Mouse (Mus musculus) lung, postnatal 0 days (tissue): Measurements from ENCODE around the gene Zfp831. TPM values are rescaled to one million over a fixed set of nuclear protein-coding genes. Genes with fewer than 3 reads are reported as not detected.

ENCODE experiments used
- ATAC-seq: fragments of 200-750 bp; cut with Nextera tagmentation; 2 replicates; pipeline ENCODE4 v1.8.0; 2017; ENCODE audit warnings: moderate library complexity
- DNase-seq: peaks from one replicate; pipeline ENCODE4 v3.0.0-alpha.2; 2016; ENCODE audit warnings: low spot score
- H3K27ac ChIP-seq: fragments of 300-500 bp; sonication (generic); 2 replicates; pipeline ENCODE4 v1.5.1; 2014; ENCODE audit warnings: antibody characterized with exemption, mild to moderate bottlenecking, low read length, mixed read lengths
- H3K27me3 ChIP-seq: fragments of 300-500 bp; sonication (generic); replicated peaks from 2 replicates; pipeline ENCODE4 v1.6.1; 2014; ENCODE audit warnings: low read length, mixed read lengths; ENCODE audit not compliant: insufficient read depth
- H3K36me3 ChIP-seq: fragments of 300-500 bp; sonication (generic); 2 replicates; pipeline ENCODE4 v1.6.1; 2014; ENCODE audit warnings: low read length, mixed read lengths; ENCODE audit not compliant: insufficient read depth
- H3K4me1 ChIP-seq: fragments of 300-500 bp; sonication (generic); 2 replicates; pipeline ENCODE4 v1.6.1; 2014; ENCODE audit warnings: antibody characterized with exemption, low read depth, low read length, mixed read lengths; ENCODE audit not compliant: insufficient read depth
- H3K4me2 ChIP-seq: fragments of 300-500 bp; sonication (generic); replicated peaks from 2 replicates; pipeline ENCODE4 v1.6.1; 2014; ENCODE audit warnings: low read depth, mild to moderate bottlenecking, low read length, moderate library complexity, mixed read lengths
- H3K4me3 ChIP-seq: fragments of 300-500 bp; sonication (generic); 2 replicates; pipeline ENCODE4 v1.5.1; 2014; ENCODE audit warnings: low read depth, low read length
- H3K9ac ChIP-seq: fragments of 300-500 bp; sonication (generic); replicated peaks from 2 replicates; pipeline ENCODE4 v1.6.1; 2014; ENCODE audit warnings: low read depth, mild to moderate bottlenecking
- H3K9me3 ChIP-seq: fragments of 300-500 bp; sonication (generic); 2 replicates; pipeline ENCODE4 v1.6.1; 2016; ENCODE audit warnings: low read length, mixed read lengths
- CTCF ChIP-seq: IDR thresholded peaks from 2 replicates; pipeline ENCODE4 v1.5.1; 2016; ENCODE audit warnings: antibody characterized with exemption, mild to moderate bottlenecking
- EP300 ChIP-seq: IDR thresholded peaks from 2 replicates; pipeline ENCODE4 v1.6.1; 2016; ENCODE audit warnings: antibody characterized with exemption, mild to moderate bottlenecking, control low read depth
- WGBS: fragments of 180-500 bp; shearing (Covaris S2); extraction: QIAGEN DNeasy Blood & Tissue Kit; methylation state at CpG from one replicate; pipeline ENCODE4 v1.1.7; 2014; 5-methylcytosine and 5-hydroxymethylcytosine counted together
- polyA plus RNA-seq: library from polyadenylated mRNA; unstranded; fragments of >200 nt; fragmentation: Nextera tagmentation; extraction: Ambion mirVana; gene quantifications from 2 replicates; pipeline ENCODE4 v1.2.1, GENCODE M21; 2015

Gene Zfp831
- polyA plus RNA-seq, 1 experiment from 2014 or later = not detected

DNA sequence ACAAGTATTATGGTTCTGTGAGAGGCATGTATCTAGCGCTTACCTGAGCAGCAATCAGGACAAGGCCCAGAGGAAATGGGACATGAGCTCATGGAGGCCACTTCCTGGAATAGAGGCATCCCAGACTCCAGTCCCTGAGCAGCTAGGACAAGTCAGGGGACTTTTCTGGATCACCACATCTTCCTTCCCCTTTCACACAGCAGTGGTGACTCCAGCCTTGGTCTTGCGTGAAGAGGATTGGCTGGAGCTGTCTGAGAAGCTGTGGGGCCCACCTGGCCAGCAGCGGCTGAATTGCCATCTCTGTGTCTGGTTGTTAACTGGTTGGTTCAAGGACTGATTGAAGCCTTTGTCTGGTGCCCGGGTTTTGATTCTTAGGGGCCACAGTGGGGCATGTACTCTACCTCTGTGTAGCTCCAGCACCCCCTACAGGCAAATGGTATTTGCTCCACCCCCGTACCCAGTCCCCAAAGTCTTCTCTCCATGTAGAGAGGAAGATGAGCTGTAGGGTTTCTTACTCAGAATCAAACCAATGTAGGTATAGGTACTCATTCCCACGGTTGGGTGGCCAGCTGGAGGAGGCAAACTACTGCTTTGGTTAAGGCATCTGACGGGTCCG, 15.0 kb downstream of the Zfp831 start:
- Histone ChIP-seq H3K9me3 (no peaks in the 10 kb centered on the region), H3K27me3 (no peaks in the 10 kb centered on the region), H3K27ac (no peak overlapping the region), H3K36me3 (no peaks in the 10 kb centered on the region), H3K4me2 (no peak overlapping the region), H3K9ac (no peak overlapping the region), H3K4me1 (peaks cover 3% of the 10 kb centered on the region; the same call in 1 of the 2 replicates), H3K4me3 (no peak overlapping the region)
- WGBS = 74% methylated on average over 8 of the region's 8 CpGs
- DNase-seq (peak; percentile 27), ATAC-seq (no peak)
- TF ChIP-seq CTCF (peak; percentile 52), EP300 (no peak)

DNA sequence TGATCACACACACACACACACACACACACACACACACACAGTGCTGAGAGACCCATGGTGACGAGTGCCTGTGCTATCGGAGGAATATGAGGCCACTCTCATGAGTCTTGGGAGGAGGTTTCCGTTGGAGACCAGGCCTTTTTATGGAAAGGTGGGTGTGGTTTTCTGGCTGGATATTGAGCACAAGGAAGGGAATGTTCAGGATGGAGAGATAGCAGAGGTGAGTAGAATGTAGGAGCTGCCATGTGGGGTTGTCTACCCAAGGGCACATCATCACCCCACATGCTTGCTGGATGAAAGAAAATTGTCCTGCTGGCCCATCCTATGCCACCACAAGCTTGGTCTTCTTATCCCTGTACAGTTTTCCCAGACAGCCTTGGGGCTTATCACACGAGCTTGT, 16.5 kb downstream of the Zfp831 start:
- WGBS = 71% methylated on average over 4 of the region's 4 CpGs
- ATAC-seq = no peak

DNA sequence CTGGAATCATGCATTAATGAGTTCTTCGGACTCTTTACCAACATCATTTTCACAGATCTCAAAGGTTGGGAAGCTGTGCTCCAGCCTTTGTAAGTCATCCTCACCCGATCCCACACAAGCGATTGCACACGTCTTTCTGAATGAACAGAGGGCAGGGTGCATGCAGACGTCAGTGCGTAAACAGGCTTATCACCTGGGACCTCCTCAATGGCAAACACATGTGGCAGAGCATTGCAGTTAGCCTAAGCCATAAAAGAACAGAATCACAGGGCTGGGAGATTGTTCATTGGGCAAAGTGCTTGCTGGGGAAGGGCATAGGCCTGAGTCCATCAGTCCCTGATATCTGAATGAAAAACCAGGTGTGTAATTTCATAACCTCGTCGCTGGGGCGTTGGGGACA, 17.0 kb downstream of the Zfp831 start:
- no peak overlapping the region for H3K27ac ChIP-seq
- H3K4me1 ChIP-seq = no peaks in the 10 kb centered on the region
- DNase-seq = no peak
- 70% methylated on average over 9 of the region's 9 CpGs for WGBS
- no peak overlapping the region for H3K9ac ChIP-seq
- no peak overlapping the region for H3K4me3 ChIP-seq
- ATAC-seq = no peak
- TF ChIP-seq CTCF (no peak), EP300 (no peak)
- no peaks in the 10 kb centered on the region for H3K9me3 ChIP-seq
- no peaks in the 10 kb centered on the region for H3K36me3 ChIP-seq
- H3K27me3 ChIP-seq = no peaks in the 10 kb centered on the region
- H3K4me2 ChIP-seq = no peak overlapping the region

More for the DNA sequence above, 16.5 kb downstream of the Zfp831 start:
- no peak overlapping the region for H3K9ac ChIP-seq
- H3K4me2 ChIP-seq = no peak overlapping the region
- H3K4me3 ChIP-seq = no peak overlapping the region
- TF ChIP-seq CTCF (no peak), EP300 (no peak)
- no peaks in the 10 kb centered on the region for H3K36me3 ChIP-seq
- H3K4me1 ChIP-seq = no peaks in the 10 kb centered on the region
- no peaks in the 10 kb centered on the region for H3K27me3 ChIP-seq
- DNase-seq = no peak
- no peaks in the 10 kb centered on the region for H3K9me3 ChIP-seq
- H3K27ac ChIP-seq = no peak overlapping the region

DNA sequence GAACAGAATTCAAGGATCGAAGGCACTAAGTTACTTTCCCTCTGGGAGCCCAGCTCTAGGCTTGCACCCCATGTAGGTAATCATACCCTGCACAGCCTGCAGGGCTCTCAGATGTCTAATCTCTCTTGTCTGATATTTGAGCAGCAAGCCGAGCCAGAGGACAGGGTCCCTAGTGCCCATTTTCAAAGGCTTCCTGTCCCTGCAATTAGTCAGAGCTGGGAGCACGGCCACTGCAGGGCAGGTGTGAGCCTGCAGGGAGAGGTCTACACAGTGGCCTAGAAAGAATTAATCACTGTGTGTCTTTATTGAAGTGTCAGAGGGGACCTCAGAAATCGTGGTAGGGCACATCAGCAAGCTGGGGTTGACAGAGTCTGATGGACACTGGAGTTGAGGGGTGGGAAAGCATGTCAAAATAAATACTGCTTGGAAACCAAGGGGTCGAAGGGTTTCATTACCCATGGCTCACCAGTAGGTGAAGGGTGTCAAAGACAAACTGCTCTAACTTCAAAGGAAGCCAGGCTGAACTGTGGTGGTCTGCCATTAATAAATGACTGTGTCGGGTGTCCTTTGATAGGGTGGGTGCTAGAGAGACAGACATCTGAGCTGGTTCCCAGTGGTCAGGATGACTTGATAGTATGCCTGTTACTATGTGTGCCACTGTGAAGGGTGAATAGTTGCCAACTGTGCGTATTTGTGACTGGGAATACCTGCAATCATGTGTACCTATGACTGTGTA, 18.3 kb downstream of the Zfp831 start:
- DNase-seq = no peak
- Histone ChIP-seq H3K27ac (no peak overlapping the region), H3K4me2 (no peak overlapping the region), H3K27me3 (no peaks in the 10 kb centered on the region), H3K9ac (no peak overlapping the region), H3K4me1 (no peaks in the 10 kb centered on the region), H3K9me3 (no peaks in the 10 kb centered on the region), H3K36me3 (no peaks in the 10 kb centered on the region), H3K4me3 (no peak overlapping the region)
- no peak for ATAC-seq
- TF ChIP-seq EP300 (no peak), CTCF (no peak)
- whole genome bisulfite sequencing = 32% methylated on average over 7 of the region's 7 CpGs

DNA sequence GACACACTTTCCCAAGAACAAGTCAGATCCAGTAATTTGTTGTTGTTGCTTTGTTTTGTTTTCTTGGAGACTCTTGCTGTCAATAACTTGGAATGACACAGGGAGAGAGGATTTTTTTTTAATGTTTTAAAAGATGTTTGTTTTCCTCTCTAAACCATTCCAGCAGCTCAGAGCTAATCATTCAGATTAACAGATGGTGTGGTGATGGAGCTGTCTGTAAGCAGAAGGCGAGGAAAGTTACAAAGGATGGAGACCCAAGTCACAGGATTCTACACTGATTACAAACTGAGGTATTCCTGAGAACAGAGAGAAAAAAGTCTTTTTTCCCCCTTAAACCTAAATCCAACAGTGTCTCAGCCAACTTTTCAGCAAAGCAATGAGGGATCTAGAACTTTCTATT, 19.3 kb downstream of the Zfp831 start:
- TF ChIP-seq CTCF (no peak), EP300 (no peak)
- Histone ChIP-seq H3K4me3 (no peak overlapping the region), H3K27me3 (no peaks in the 10 kb centered on the region), H3K27ac (no peak overlapping the region), H3K9me3 (no peaks in the 10 kb centered on the region), H3K9ac (no peak overlapping the region), H3K4me1 (no peaks in the 10 kb centered on the region), H3K36me3 (no peaks in the 10 kb centered on the region), H3K4me2 (no peak overlapping the region)
- WGBS = 64% methylated on average over 1 of the region's 1 CpGs
- ATAC-seq (no peak), DNase-seq (no peak)

DNA sequence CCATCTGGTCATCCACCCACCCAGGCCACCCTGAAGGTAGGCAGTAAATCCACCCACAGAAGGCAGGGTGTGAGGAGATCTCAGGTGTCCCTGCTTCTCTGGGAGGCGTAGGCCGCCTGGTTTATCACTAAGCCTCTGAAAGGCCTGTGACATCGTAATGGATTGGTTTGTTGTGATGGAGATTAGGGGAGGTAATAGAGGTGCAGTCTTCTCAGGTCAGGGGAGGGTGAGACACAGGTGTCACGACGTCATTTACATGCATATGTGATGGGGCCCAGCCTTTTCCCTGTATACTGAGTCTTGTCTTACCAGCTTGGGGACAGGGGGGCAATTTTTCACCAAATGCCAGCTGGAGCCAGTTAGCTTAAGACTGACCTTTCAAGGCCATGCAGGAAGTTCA, 22.1 kb downstream of the Zfp831 start:
- H3K27me3 ChIP-seq = no peaks in the 10 kb centered on the region
- no peak overlapping the region for H3K9ac ChIP-seq
- no peak for TF ChIP-seq EP300
- no peak for TF ChIP-seq CTCF
- no peak overlapping the region for H3K4me2 ChIP-seq
- H3K9me3 ChIP-seq = no peaks in the 10 kb centered on the region
- no peaks in the 10 kb centered on the region for H3K4me1 ChIP-seq
- no peak for DNase-seq
- no peak overlapping the region for H3K4me3 ChIP-seq
- no peaks in the 10 kb centered on the region for H3K36me3 ChIP-seq
- 64% methylated on average over 5 of the region's 5 CpGs for WGBS
- ATAC-seq = no peak
- no peak overlapping the region for H3K27ac ChIP-seq
